Mouse (Mus musculus) forebrain, embryonic 11.5 days (tissue): Measurements from ENCODE around the gene Trappc10. TPM values are rescaled to one million over a fixed set of nuclear protein-coding genes. Genes with fewer than 3 reads are reported as not detected.

Source experiments
- ATAC-seq: fragments of 200-750 bp; cut with Nextera tagmentation; replicated peaks from 2 replicates; pipeline ENCODE4 v1.8.0; 2017; ENCODE audit warnings: moderate TSS enrichment; ENCODE audit not compliant: low FRiP score
- DNase-seq: peaks from one replicate; pipeline ENCODE4 v3.0.0-alpha.2; 2017; ENCODE audit warnings: low spot score
- H3K27ac ChIP-seq: fragments of 300-500 bp; sonication (generic); 2 replicates; pipeline ENCODE4 v1.5.1; 2014; ENCODE audit warnings: low read depth, low read length
- H3K27me3 ChIP-seq: fragments of 300-500 bp; sonication (generic); 2 replicates; pipeline ENCODE4 v1.6.1; 2014; ENCODE audit warnings: mild to moderate bottlenecking, low read length, mixed read lengths; ENCODE audit not compliant: control insufficient read depth, insufficient read depth
- H3K36me3 ChIP-seq: fragments of 300-500 bp; sonication (generic); 2 replicates; pipeline ENCODE4 v1.6.1; 2014; ENCODE audit warnings: mild to moderate bottlenecking, low read length, moderate library complexity, mixed read lengths; ENCODE audit not compliant: control insufficient read depth, insufficient read depth
- H3K4me1 ChIP-seq: fragments of 300-500 bp; sonication (generic); replicated peaks from 2 replicates; pipeline ENCODE4 v1.6.1; 2014; ENCODE audit warnings: low read length, mixed read lengths; ENCODE audit not compliant: control insufficient read depth, insufficient read depth
- H3K4me2 ChIP-seq: fragments of 300-500 bp; sonication (generic); 2 replicates; pipeline ENCODE4 v1.6.1; 2014; ENCODE audit warnings: low read depth, mild to moderate bottlenecking, low read length, moderate library complexity, mixed read lengths; ENCODE audit not compliant: severe bottlenecking
- H3K4me3 ChIP-seq: fragments of 300-500 bp; sonication (generic); 2 replicates; pipeline ENCODE4 v1.5.1; 2014; ENCODE audit warnings: low read depth, low read length
- H3K9ac ChIP-seq: fragments of 300-500 bp; sonication (generic); 2 replicates; pipeline ENCODE4 v1.6.1; 2014; ENCODE audit warnings: low read length
- H3K9me3 ChIP-seq: fragments of 300-500 bp; sonication (generic); 2 replicates; pipeline ENCODE4 v1.6.1; 2016; ENCODE audit warnings: low read length, mixed read lengths; ENCODE audit not compliant: control insufficient read depth
- WGBS: fragments of 180-500 bp; shearing (Covaris S2); extraction: QIAGEN DNeasy Blood & Tissue Kit; methylation state at CpG from one replicate; pipeline ENCODE4 v1.1.7; 2014; 5-methylcytosine and 5-hydroxymethylcytosine counted together
- polyA plus RNA-seq: library from polyadenylated mRNA; unstranded; fragments of >200 nt; fragmentation: Nextera tagmentation; extraction: Ambion mirVana; gene quantifications from 2 replicates; pipeline ENCODE4 v1.2.1, GENCODE M21; 2014

Trappc10 gene
- polyA plus RNA-seq, 1 experiment from 2014 or later = 15.5 TPM

DNA sequence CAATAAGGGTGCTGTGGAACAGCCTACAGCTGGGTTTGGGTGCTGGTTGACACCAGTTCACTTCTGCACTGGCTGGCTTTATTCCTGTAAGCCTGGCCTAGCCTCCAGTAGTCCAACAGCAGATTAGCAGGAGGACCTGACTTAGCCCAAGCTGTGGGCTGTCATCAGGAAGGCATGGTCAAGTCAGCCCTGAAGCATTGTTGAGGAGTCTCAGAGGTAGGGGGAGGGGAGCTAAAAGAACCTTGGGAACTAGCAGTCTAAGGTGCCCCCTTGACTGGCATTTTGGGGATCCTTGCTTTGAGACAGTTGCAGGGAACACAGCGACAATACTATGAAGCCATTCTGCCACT lies 104.2 kb downstream of the Trappc10 start:
- WGBS = 94% methylated on average over 1 of the region's 1 CpGs
- H3K4me2 ChIP-seq = no peak overlapping the region
- ATAC-seq = no peak

GRCm38 (mm10) chr10:78139572-78140250 lies 104.7 kb downstream of the Trappc10 start:
- Histone ChIP-seq H3K4me2 (no peak overlapping the region), H3K4me3 (no peak overlapping the region), H3K4me1 (peaks cover 1% of the 10 kb centered on the region; the same call in 1 of the 2 replicates), H3K9me3 (no peaks in the 10 kb centered on the region), H3K9ac (no peak overlapping the region), H3K36me3 (no peaks in the 10 kb centered on the region), H3K27ac (no peak overlapping the region), H3K27me3 (no peaks in the 10 kb centered on the region)
- WGBS = 84% methylated on average over 11 of the region's 11 CpGs
- DNase-seq (peak; percentile 25), ATAC-seq (no peak)

More for the DNA sequence above, 104.2 kb downstream of the Trappc10 start:
- no peak overlapping the region for H3K4me3 ChIP-seq
- no peak overlapping the region for H3K9ac ChIP-seq
- H3K27ac ChIP-seq = no peak overlapping the region
- no peaks in the 10 kb centered on the region for H3K36me3 ChIP-seq
- H3K27me3 ChIP-seq = no peaks in the 10 kb centered on the region
- 0 out of 2 replicates have a peak, but pooled peaks cover 1% of the 10 kb centered on the region for H3K4me1 ChIP-seq
- peak; percentile 31 for DNase-seq
- H3K9me3 ChIP-seq = no peaks in the 10 kb centered on the region

GRCm38 (mm10) chr10:78138812-78139523 lies 105.5 kb downstream of the Trappc10 start:
- H3K9ac ChIP-seq = no peak overlapping the region
- 72% methylated on average over 14 of the region's 14 CpGs for WGBS
- H3K4me1 ChIP-seq = peaks cover 1% of the 10 kb centered on the region; the same call in 1 of the 2 replicates
- no peaks in the 10 kb centered on the region for H3K27me3 ChIP-seq
- no peaks in the 10 kb centered on the region for H3K36me3 ChIP-seq
- ATAC-seq = no peak
- no peaks in the 10 kb centered on the region for H3K9me3 ChIP-seq
- peak; percentile 49 for DNase-seq
- no peak overlapping the region for H3K27ac ChIP-seq
- H3K4me3 ChIP-seq = no peak overlapping the region
- H3K4me2 ChIP-seq = no peak overlapping the region

- no peak overlapping the region for H3K9ac ChIP-seq
- DNase-seq (peak; percentile 35), ATAC-seq (no peak)
- no peaks in the 10 kb centered on the region for H3K27me3 ChIP-seq
- peaks cover 1% of the 10 kb centered on the region; the same call in 1 of the 2 replicates for H3K4me1 ChIP-seq
- H3K27ac ChIP-seq = no peak overlapping the region
- 85% methylated on average over 3 of the region's 3 CpGs for WGBS
- H3K9me3 ChIP-seq = no peaks in the 10 kb centered on the region
- H3K4me3 ChIP-seq = no peak overlapping the region
- H3K36me3 ChIP-seq = no peaks in the 10 kb centered on the region
- H3K4me2 ChIP-seq = no peak overlapping the region
These were observed 107.2 kb downstream of the Trappc10 start for GRCm38 (mm10) chr10:78137191-78137590.

Other genes with a start within 250 kb of the Trappc10 start
- 171 and 174 TPM in 2 replicates for gene Pfkl, start 234.6 kb downstream of the Trappc10 start, polyA plus RNA-seq
- gene Dnmt3l, start 202.7 kb downstream of the Trappc10 start, polyA plus RNA-seq = not detected in 2 replicates
- 0.21 TPM in 1 of 2 replicates, not detected in the other for gene Aire, start 201.0 kb downstream of the Trappc10 start, polyA plus RNA-seq
- gene Icosl, start 175.3 kb downstream of the Trappc10 start, polyA plus RNA-seq = 2.0 and 2.5 TPM in 2 replicates
- 14.0 and 16.3 TPM in 2 replicates for gene D10Jhu81e, start 74.9 kb downstream of the Trappc10 start, polyA plus RNA-seq
- 23.7 and 28.4 TPM in 2 replicates for gene Pwp2, start 59.5 kb downstream of the Trappc10 start, polyA plus RNA-seq
- gene Agpat3, start 107.8 kb upstream of the Trappc10 start, polyA plus RNA-seq = 52.3 and 57.9 TPM in 2 replicates
- 290 and 324 TPM in 2 replicates for gene Rrp1, start 168.4 kb upstream of the Trappc10 start, polyA plus RNA-seq
- 104 and 112 TPM in 2 replicates for gene Cstb, start 181.0 kb upstream of the Trappc10 start, polyA plus RNA-seq
- 8.0 and 9.2 TPM in 2 replicates for gene Pdxk, start 220.3 kb upstream of the Trappc10 start, polyA plus RNA-seq